Mouse (Mus musculus) lung, embryonic 15.5 days (tissue): ENCODE measurements at regions not wholly inside any gene's neighbourhood (a gene's known extent, or its start where the extent isn't known, plus 50 kb on each side); places are given as distances from the start of the nearest gene placed in this dataset.
A peak's percentile ranks its signal among the peaks of the same experiment; 100 is the strongest.

ENCODE experiments used
- ATAC-seq: fragments of 200-750 bp; cut with Nextera tagmentation; 2 replicates; pipeline ENCODE4 v1.8.0; 2017; ENCODE audit warnings: moderate number of reproducible peaks, borderline replicate concordance; ENCODE audit not compliant: low FRiP score, low TSS enrichment; ENCODE audit errors: extremely low read depth
- H3K27ac ChIP-seq: fragments of 300-500 bp; sonication (generic); 2 replicates; pipeline ENCODE4 v1.5.1; 2015; ENCODE audit warnings: moderate library complexity, mild to moderate bottlenecking, inconsistent platforms
- H3K27me3 ChIP-seq: fragments of 300-500 bp; sonication (generic); 2 replicates; pipeline ENCODE4 v1.6.1; 2015; ENCODE audit warnings: inconsistent platforms
- H3K36me3 ChIP-seq: fragments of 300-500 bp; sonication (generic); 2 replicates; pipeline ENCODE4 v1.6.1; 2015; ENCODE audit warnings: inconsistent platforms
- H3K4me1 ChIP-seq: fragments of 300-500 bp; sonication (generic); 2 replicates; pipeline ENCODE4 v1.6.1; 2015; ENCODE audit warnings: inconsistent platforms
- H3K4me2 ChIP-seq: fragments of 300-500 bp; sonication (generic); 2 replicates; pipeline ENCODE4 v1.6.1; 2015; ENCODE audit warnings: inconsistent platforms, mild to moderate bottlenecking, moderate library complexity
- H3K4me3 ChIP-seq: fragments of 300-500 bp; sonication (generic); 2 replicates; pipeline ENCODE4 v1.5.1; 2015; ENCODE audit warnings: mild to moderate bottlenecking, inconsistent platforms
- H3K9ac ChIP-seq: fragments of 300-500 bp; sonication (generic); 2 replicates; pipeline ENCODE4 v1.6.1; 2015; ENCODE audit warnings: inconsistent platforms
- H3K9me3 ChIP-seq: fragments of 300-500 bp; sonication (generic); 2 replicates; pipeline ENCODE4 v1.6.1; 2016; ENCODE audit warnings: inconsistent platforms
- WGBS: fragments of 180-500 bp; shearing (Covaris S2); methylation state at CpG from one replicate; pipeline ENCODE4 v1.1.7; 2015; 5-methylcytosine and 5-hydroxymethylcytosine counted together

DNA sequence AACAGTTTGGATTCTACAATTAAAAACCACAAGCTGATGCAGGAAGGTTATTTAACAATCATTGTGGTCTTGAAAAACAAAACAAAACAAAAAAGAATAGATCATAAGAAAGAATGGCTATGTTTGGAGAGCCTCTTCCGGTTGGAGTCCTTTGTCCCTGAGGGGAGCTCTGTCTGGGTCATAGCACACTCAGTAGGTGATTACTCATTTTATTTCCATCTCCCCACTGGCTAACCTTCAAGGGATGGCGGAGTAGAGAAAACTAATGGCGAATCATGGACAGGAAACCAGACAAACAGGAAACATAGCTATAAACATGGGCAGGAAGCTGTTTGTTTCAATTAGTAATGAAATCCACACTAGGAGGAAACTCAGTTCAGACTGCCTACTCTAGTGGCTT, 545.8 kb upstream of the Tenm3 start:
- Histone ChIP-seq H3K4me3 (no peak overlapping the region), H3K4me1 (no peaks in the 10 kb centered on the region), H3K9ac (no peak overlapping the region), H3K9me3 (no peaks in the 10 kb centered on the region), H3K27ac (no peak overlapping the region), H3K36me3 (no peaks in the 10 kb centered on the region), H3K4me2 (no peak overlapping the region), H3K27me3 (no peaks in the 10 kb centered on the region)
- no peak for ATAC-seq
- 41% methylated on average over 3 of the region's 3 CpGs for WGBS

- H3K4me2 ChIP-seq: no peak overlapping the region
- no peaks in the 10 kb centered on the region for H3K27me3 ChIP-seq
- H3K9me3 ChIP-seq: no peaks in the 10 kb centered on the region
- H3K4me3 ChIP-seq: no peak overlapping the region
- no peak overlapping the region for H3K9ac ChIP-seq
- 46% methylated on average over 2 of the region's 2 CpGs for WGBS
- no peak for ATAC-seq
- H3K4me1 ChIP-seq: no peaks in the 10 kb centered on the region
- no peak overlapping the region for H3K27ac ChIP-seq
- H3K36me3 ChIP-seq: no peaks in the 10 kb centered on the region
Measured at GRCm38 (mm10) chr8:49387587-49387986, 543.8 kb upstream of the Tenm3 start.

DNA sequence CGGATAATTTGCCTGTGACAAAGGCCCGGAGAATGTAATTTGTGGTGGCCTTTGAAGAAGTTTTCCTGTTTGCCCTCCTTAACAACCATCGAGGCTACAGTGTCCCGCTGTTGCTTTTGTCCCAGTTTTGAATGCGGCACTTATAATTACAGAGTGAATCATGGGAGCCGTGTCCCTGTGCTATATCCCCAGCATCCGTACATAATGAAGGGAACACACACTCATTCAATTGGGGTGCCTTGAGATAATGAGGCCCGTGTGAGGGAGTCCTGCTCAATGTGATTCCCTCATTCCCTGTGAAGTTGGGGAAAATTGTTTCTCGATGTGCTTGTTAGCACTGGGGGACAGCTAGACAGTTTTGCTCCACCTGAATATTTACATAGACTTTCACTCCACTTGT, 528.9 kb upstream of the Tenm3 start:
- H3K9ac ChIP-seq: no peak overlapping the region
- H3K27me3 ChIP-seq: no peaks in the 10 kb centered on the region
- no peak for ATAC-seq
- H3K4me2 ChIP-seq: no peak overlapping the region
- no peaks in the 10 kb centered on the region for H3K4me1 ChIP-seq
- 90% methylated on average over 9 of the region's 9 CpGs for WGBS
- H3K36me3 ChIP-seq: no peaks in the 10 kb centered on the region
- no peak overlapping the region for H3K27ac ChIP-seq
- no peak overlapping the region for H3K4me3 ChIP-seq
- no peaks in the 10 kb centered on the region for H3K9me3 ChIP-seq

GRCm38 (mm10) chr8:49362682-49363081, 518.9 kb upstream of the Tenm3 start:
- H3K27me3 ChIP-seq: no peaks in the 10 kb centered on the region
- 77% methylated on average over 2 of the region's 2 CpGs for WGBS
- H3K36me3 ChIP-seq: no peaks in the 10 kb centered on the region
- no peak overlapping the region for H3K4me2 ChIP-seq
- H3K27ac ChIP-seq: no peak overlapping the region
- no peak overlapping the region for H3K4me3 ChIP-seq
- ATAC-seq: no peak
- no peaks in the 10 kb centered on the region for H3K4me1 ChIP-seq
- no peaks in the 10 kb centered on the region for H3K9me3 ChIP-seq
- H3K9ac ChIP-seq: no peak overlapping the region

- H3K9me3 ChIP-seq: no peaks in the 10 kb centered on the region
- no peaks in the 10 kb centered on the region for H3K36me3 ChIP-seq
- 73% methylated on average over 2 of the region's 2 CpGs for WGBS
- H3K4me1 ChIP-seq: no peaks in the 10 kb centered on the region
- H3K27ac ChIP-seq: no peak overlapping the region
- no peak overlapping the region for H3K4me3 ChIP-seq
- ATAC-seq: no peak
- H3K4me2 ChIP-seq: no peak overlapping the region
- no peak overlapping the region for H3K9ac ChIP-seq
- no peaks in the 10 kb centered on the region for H3K27me3 ChIP-seq
Measured at GRCm38 (mm10) chr8:49361443-49361842, 517.7 kb upstream of the Tenm3 start.

DNA sequence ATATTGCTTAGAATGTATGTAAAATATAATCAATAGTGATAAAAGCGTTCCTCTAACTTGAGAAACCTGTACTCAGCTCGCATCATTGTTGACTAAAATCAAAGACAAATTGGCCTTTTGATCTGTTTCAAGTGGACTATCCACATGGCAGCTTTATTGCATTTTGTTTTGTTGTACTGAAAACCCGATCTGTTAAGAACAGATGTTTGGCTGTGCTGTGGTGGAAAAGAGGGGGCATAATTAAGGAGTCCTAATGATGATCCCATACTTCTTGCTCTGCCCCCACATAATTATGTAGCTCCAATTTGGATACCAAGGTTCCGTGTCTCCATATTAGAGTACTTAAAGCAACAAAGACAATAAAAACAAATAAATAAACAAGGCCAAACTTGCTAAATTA, 516.4 kb upstream of the Tenm3 start:
- Histone ChIP-seq H3K4me2 (no peak overlapping the region), H3K36me3 (no peaks in the 10 kb centered on the region), H3K4me1 (no peaks in the 10 kb centered on the region), H3K27me3 (no peaks in the 10 kb centered on the region), H3K27ac (no peak overlapping the region), H3K9ac (no peak overlapping the region), H3K9me3 (no peaks in the 10 kb centered on the region), H3K4me3 (no peak overlapping the region)
- no peak for ATAC-seq
- WGBS: 82% methylated on average over 4 of the region's 4 CpGs

- 89% methylated on average over 9 of the region's 9 CpGs for WGBS
- H3K36me3 ChIP-seq: no peaks in the 10 kb centered on the region
- no peak for ATAC-seq
- no peak overlapping the region for H3K9ac ChIP-seq
- H3K4me1 ChIP-seq: no peaks in the 10 kb centered on the region
- H3K27me3 ChIP-seq: no peaks in the 10 kb centered on the region
- no peaks in the 10 kb centered on the region for H3K9me3 ChIP-seq
- no peak overlapping the region for H3K27ac ChIP-seq
- no peak overlapping the region for H3K4me2 ChIP-seq
- no peak overlapping the region for H3K4me3 ChIP-seq
Measured at GRCm38 (mm10) chr8:49359671-49360070, 515.9 kb upstream of the Tenm3 start.

DNA sequence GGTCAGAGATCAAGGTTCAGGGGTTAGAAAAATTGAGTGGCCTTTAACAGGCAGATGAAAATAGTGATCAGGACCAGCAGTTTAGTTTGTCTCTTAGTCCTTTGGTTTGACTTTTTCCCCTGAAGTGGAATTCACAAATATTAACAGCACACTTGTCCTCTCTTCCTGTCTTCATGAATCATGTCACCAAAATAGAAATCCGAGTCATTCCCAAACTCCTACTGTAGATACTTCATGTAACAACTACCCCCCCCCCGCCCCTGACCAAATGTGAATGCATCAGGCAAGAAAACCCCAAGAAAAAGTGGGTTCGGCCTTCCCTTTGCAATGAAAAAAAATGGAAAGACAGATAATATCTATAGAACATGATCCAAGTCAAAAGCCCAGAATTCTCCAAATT, 504.9 kb upstream of the Tenm3 start:
- Histone ChIP-seq H3K4me3 (no peak overlapping the region), H3K27ac (no peak overlapping the region), H3K9ac (no peak overlapping the region), H3K36me3 (no peaks in the 10 kb centered on the region), H3K4me1 (no peaks in the 10 kb centered on the region), H3K27me3 (no peaks in the 10 kb centered on the region), H3K9me3 (no peaks in the 10 kb centered on the region), H3K4me2 (no peak overlapping the region)
- ATAC-seq: no peak
- WGBS: 64% methylated on average over 3 of the region's 3 CpGs

DNA sequence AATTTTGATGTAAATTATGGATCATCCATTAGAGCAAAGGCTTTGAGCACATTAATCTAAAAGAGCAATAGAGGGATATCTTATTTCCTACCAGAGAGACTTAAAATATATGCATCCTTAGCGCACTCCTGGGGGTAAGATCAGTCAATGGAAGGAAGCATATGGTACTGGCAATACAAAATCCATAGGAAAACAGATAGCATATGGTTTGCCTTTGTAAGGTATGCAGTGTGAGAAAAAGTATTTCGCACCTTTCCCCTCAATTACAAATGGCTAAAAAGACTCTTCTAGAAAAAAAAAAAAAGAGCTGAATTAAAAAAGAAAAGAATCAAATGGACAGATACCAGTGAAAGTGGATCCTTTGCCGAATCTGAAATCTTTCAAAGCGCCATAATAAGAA, 495.0 kb upstream of the Tenm3 start:
- Histone ChIP-seq H3K4me2 (no peak overlapping the region), H3K9ac (no peak overlapping the region), H3K27me3 (no peaks in the 10 kb centered on the region), H3K4me1 (no peaks in the 10 kb centered on the region), H3K27ac (no peak overlapping the region), H3K9me3 (no peaks in the 10 kb centered on the region), H3K36me3 (no peaks in the 10 kb centered on the region), H3K4me3 (no peak overlapping the region)
- whole genome bisulfite sequencing: 90% methylated on average over 4 of the region's 4 CpGs
- ATAC-seq: no peak

DNA sequence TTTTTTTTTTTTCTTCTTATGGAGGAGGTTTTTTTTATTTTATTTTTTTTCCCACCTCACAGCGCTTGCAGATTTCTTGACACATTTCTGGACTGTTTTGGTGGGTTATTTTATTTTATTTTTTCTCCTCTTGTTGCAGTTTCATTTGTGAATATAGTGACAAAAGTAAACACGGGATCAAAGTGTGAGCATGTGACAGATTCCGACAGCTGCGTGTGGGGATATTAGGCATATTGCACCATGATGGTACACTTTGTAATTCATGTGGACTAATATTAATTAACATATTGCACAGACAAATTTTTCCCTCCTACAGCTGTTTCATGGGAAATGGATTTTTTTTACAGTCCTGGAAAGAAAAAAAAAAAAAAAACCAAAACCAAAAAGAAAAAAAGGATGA, 483.2 kb upstream of the Tenm3 start:
- WGBS: 79% methylated on average over 4 of the region's 4 CpGs

DNA sequence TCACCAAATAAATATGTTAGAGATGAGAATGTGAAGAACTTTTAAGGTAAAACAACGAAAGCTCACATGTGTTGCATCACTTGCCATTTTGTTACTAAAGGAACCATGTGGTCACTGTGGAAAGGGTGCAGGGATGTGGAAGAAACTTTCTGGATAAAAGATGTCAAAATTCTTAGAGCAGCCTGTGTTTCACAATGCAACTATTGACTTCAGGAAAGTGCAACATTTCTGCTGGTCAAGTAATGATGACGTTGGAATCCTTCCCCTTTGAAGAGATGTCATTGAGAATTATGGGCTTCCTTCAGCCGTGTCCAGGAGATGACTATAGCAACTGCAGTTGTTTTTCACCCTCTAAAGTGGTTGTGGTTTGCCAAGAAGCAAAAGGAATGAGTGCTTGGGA, 477.7 kb upstream of the Tenm3 start:
- no peaks in the 10 kb centered on the region for H3K9me3 ChIP-seq
- H3K36me3 ChIP-seq: no peaks in the 10 kb centered on the region
- no peak overlapping the region for H3K27ac ChIP-seq
- H3K9ac ChIP-seq: no peak overlapping the region
- 54% methylated on average over 3 of the region's 3 CpGs for WGBS
- no peak for ATAC-seq
- H3K27me3 ChIP-seq: no peaks in the 10 kb centered on the region
- H3K4me2 ChIP-seq: no peak overlapping the region
- no peak overlapping the region for H3K4me3 ChIP-seq
- H3K4me1 ChIP-seq: no peaks in the 10 kb centered on the region

More for the DNA sequence above, 483.2 kb upstream of the Tenm3 start:
- H3K27ac ChIP-seq: no peak overlapping the region
- no peak overlapping the region for H3K9ac ChIP-seq
- H3K36me3 ChIP-seq: no peaks in the 10 kb centered on the region
- H3K9me3 ChIP-seq: no peaks in the 10 kb centered on the region
- ATAC-seq: no peak
- H3K4me1 ChIP-seq: no peaks in the 10 kb centered on the region
- H3K4me2 ChIP-seq: peak overlapping the region; percentile 6; the same call in 1 of the 2 replicates
- H3K4me3 ChIP-seq: no peak overlapping the region
- H3K27me3 ChIP-seq: no peaks in the 10 kb centered on the region

GRCm38 (mm10) chr8:49313483-49314278, 469.9 kb upstream of the Tenm3 start:
- no peak for ATAC-seq
- Histone ChIP-seq H3K9ac (no peak overlapping the region), H3K9me3 (no peaks in the 10 kb centered on the region), H3K4me3 (no peak overlapping the region), H3K4me2 (no peak overlapping the region), H3K27ac (no peak overlapping the region), H3K4me1 (no peaks in the 10 kb centered on the region), H3K27me3 (no peaks in the 10 kb centered on the region), H3K36me3 (no peaks in the 10 kb centered on the region)
- 47% methylated on average over 10 of the region's 10 CpGs for WGBS

DNA sequence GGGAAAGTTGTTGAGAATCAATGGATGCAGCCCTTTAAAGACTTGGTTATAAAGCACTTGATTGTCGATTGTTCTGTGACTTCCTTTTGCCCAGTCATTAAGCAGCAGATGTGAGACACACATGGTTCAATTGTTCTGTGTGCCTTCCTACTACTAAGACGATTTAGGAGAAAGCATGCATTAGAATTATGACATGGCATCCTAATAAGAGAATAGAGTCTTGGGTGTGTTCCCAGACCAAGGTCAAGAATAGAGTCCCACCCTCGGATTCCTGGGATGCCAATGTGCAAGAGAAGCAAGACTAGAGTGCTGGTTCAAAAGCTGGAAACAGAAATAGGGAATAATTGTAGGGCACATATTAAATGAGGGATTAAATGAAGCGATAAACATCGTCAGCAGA, 469.1 kb upstream of the Tenm3 start:
- H3K9ac ChIP-seq: no peak overlapping the region
- no peak for ATAC-seq
- 63% methylated on average over 5 of the region's 5 CpGs for WGBS
- no peaks in the 10 kb centered on the region for H3K27me3 ChIP-seq
- no peaks in the 10 kb centered on the region for H3K36me3 ChIP-seq
- no peaks in the 10 kb centered on the region for H3K4me1 ChIP-seq
- H3K4me3 ChIP-seq: no peak overlapping the region
- no peak overlapping the region for H3K27ac ChIP-seq
- no peak overlapping the region for H3K4me2 ChIP-seq
- H3K9me3 ChIP-seq: no peaks in the 10 kb centered on the region
